Mouse (Mus musculus): Measurements from ENCODE around the gene Otop3.

DNA sequence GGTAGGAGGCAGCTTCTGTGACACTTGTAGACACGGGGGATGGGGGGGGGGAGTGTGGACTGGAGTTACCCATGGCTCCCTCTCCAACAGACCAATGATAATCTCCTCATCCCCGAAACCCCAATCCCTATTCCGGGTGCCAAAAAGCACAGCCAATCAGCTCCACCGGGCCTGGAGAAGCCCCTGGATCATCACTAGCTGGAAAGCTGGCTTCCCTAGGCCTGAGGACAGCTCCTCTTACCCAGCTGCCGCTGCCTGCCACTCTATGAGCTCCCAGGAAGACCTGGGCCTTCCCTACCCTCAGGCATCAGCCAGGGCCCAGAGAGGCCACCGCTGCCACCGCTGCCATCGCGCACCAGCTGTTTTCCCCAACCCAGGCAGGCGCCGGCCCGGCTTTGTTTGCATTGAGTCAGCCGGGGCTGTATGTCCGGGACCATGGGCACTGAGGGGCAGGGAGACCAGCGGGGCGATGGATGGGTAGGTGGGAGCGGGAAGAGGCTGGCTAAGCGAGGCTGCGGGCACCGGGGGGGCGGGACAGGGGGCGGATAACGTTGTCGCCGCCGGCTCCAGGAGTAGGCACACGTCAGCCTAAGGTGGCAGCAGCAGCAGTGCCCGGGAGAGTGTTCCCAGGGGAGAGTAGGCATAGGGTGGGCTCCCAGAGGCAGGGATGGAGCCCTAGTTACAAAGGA, 32.3 kb downstream of the Otop3 start:
- no peak for TF ChIP-seq GATA1 (IDR thresholded peaks at IDR 0.05; ENCODE audit: low read length)
- TF ChIP-seq TAL1 (IDR thresholded peaks at IDR 0.05; ENCODE audit: low read length): no peak
